12 mouse cellular contexts compared by ENCODE assay signal in genomic region chr7:110166233-110166632, GRCm38 (mm10). TPM values are rescaled to one million over a fixed set of nuclear protein-coding genes. Genes with fewer than 3 reads are reported as not detected.
DNase-seq lines count a peak whose midpoint lies in the region; ATAC-seq and TF ChIP-seq lines count a peak whose summit lies in the region.
"Had no signal": no experiment of that assay in that cellular context is flagged by ENCODE, and none has a peak within 500 bp of the region (broad histone marks: within the 10 kb centered on the region; RNA-seq: fewer than 3 reads in every experiment).

No protein-coding gene starts in this region.

- no peaks in the 10 kb centered on the region for H3K36me3 ChIP-seq in CH12.LX (replicated peaks in 1 of 2; ENCODE audit: control insufficient read depth in 1 of 2, insufficient read depth in 1 of 2, low read length in 1 of 2)
- H3K36me3 ChIP-seq in hindbrain, embryonic 16.5 days (ENCODE audit: control insufficient read depth, insufficient read depth, low read length), result no peaks in the 10 kb centered on the region
- H3K36me3 ChIP-seq in kidney, adult 2 months (ENCODE audit: control insufficient read depth, insufficient read depth, low read length), result no peaks in the 10 kb centered on the region
- H3K36me3 ChIP-seq: embryonic facial prominence, embryonic 15.5 days; hindbrain, embryonic 10.5 days had no signal

- dilution Hi-C loops in CH12.LX (cut with MboI; ENCODE audit: extremely low pct_ligation_motif_present, extremely low pct_unique_long_range_greater_than_20kb, low sequenced_read_pairs), result no loop called here

- peak; percentile 61 for TF ChIP-seq POLR2A in CH12.LX (IDR thresholded peaks at IDR 0.05; ENCODE audit: low read depth, low read length)
- TF ChIP-seq POLR2A in embryonic fibroblast, embryonic 13.5 days (IDR thresholded peaks at IDR 0.05; ENCODE audit: low read depth, low read length), result no peak
- TF ChIP-seq POLR2A in kidney, adult 2 months (IDR thresholded peaks at IDR 0.05; ENCODE audit: low read depth, low read length), result no peak

- H3K79me2 ChIP-seq in CH12.LX (replicated peaks; ENCODE audit: control insufficient read depth, extremely low read depth, insufficient read depth, poor library complexity, severe bottlenecking), result no peaks in the 10 kb centered on the region

- H3K27ac ChIP-seq in CH12.LX (ENCODE audit: insufficient read depth, low read depth), result peak overlapping the region; percentile 97; the same call in 1 of the 2 replicates
- 0 out of 2 replicates have a peak overlapping the region, but pooled peaks have one; percentile 4 for H3K27ac ChIP-seq in embryonic fibroblast, embryonic 13.5 days (ENCODE audit: insufficient read depth, low read length)
- H3K27ac ChIP-seq in hindbrain, embryonic 16.5 days (ENCODE audit: low read depth, low read length), result no peak overlapping the region
- no peak overlapping the region for H3K27ac ChIP-seq in kidney, adult 2 months (ENCODE audit: insufficient read depth, low read depth, low read length)
- H3K27ac ChIP-seq: embryonic facial prominence, embryonic 15.5 days; hindbrain, embryonic 10.5 days; kidney, postnatal 0 days had no signal

- H3K4me2 ChIP-seq in CH12.LX (ENCODE audit: insufficient read depth, low read depth, poor library complexity, severe bottlenecking), result no peak overlapping the region
- H3K4me2 ChIP-seq in hindbrain, embryonic 16.5 days (ENCODE audit: low read length), result no peak overlapping the region
- H3K4me2 ChIP-seq: embryonic facial prominence, embryonic 15.5 days had no signal

- peaks cover 3% of the 10 kb centered on the region for H3K9me3 ChIP-seq in CH12.LX (replicated peaks; ENCODE audit: low read length)
- H3K9me3 ChIP-seq in hindbrain, embryonic 16.5 days (ENCODE audit: control insufficient read depth, low read length), result no peaks in the 10 kb centered on the region
- H3K9me3 ChIP-seq: embryonic facial prominence, embryonic 15.5 days; hindbrain, embryonic 10.5 days had no signal

- intact Hi-C loops in heart, postnatal 25 days (cut with DNase I), result loop anchor here (5.0 kb wide), 1 partner anchor 51 kb away; no protein-coding TSS in a partner anchor

- 57% methylated on average over 8 of the region's 8 CpGs for WGBS in hindbrain, embryonic 16.5 days
- WGBS in kidney, adult 2 months, result 74% methylated on average over 8 of the region's 8 CpGs

- H3K9ac ChIP-seq in CH12.LX (ENCODE audit: insufficient read depth, low read depth), result no peak overlapping the region
- H3K9ac ChIP-seq in hindbrain, embryonic 16.5 days (ENCODE audit: low read depth, low read length), result no peak overlapping the region
- H3K9ac ChIP-seq: embryonic facial prominence, embryonic 15.5 days had no signal

- TF ChIP-seq CTCF in CH12.LX (conservative IDR thresholded peaks at IDR 0.05 in 1 of 2, IDR thresholded peaks at IDR 0.05 in 1 of 2; ENCODE audit: low read depth in 2 of 2, low read length in 2 of 2), result no peak
- TF ChIP-seq CTCF in embryonic fibroblast, embryonic 13.5 days (IDR thresholded peaks at IDR 0.05; ENCODE audit: borderline replicate concordance, insufficient read depth, low read length), result no peak
- no peak for TF ChIP-seq CTCF in kidney, adult 2 months (conservative IDR thresholded peaks at IDR 0.05; ENCODE audit: insufficient read depth, insufficient read length, low read depth, low read length)

- H3K4me3 ChIP-seq in CH12.LX (replicated peaks in 1 of 3; ENCODE audit: low read depth in 2 of 3, low read length in 2 of 3, poor library complexity in 1 of 3), result no peak overlapping the region
- H3K4me3 ChIP-seq in embryonic fibroblast, embryonic 13.5 days (ENCODE audit: insufficient read depth, low read length), result no peak overlapping the region
- H3K4me3 ChIP-seq in hindbrain, embryonic 16.5 days (ENCODE audit: low read length), result no peak overlapping the region
- no peak overlapping the region for H3K4me3 ChIP-seq in kidney, adult 2 months (ENCODE audit: insufficient read depth, low read depth, low read length)
- H3K4me3 ChIP-seq: embryonic facial prominence, embryonic 15.5 days; hindbrain, embryonic 10.5 days had no signal

- peak; percentile 98 for TF ChIP-seq EP300 in CH12.LX (IDR thresholded peaks at IDR 0.05; ENCODE audit: low read length)

- TF ChIP-seq RAD21 in CH12.LX (IDR thresholded peaks at IDR 0.05; ENCODE audit: low read depth, low read length), result no peak; the same call in none of the 2 replicates

- peak; percentile 90 for DNase-seq in heart, adult 11 months
- DNase-seq in heart, postnatal 25 days (ENCODE audit: low spot score), result no peak
- DNase-seq in CH12.LX (ENCODE audit: extremely low read depth), result peak; percentile 100
- peak; percentile 12 for DNase-seq in spleen, adult 12 weeks (ENCODE audit: low spot score)
- DNase-seq in kidney, adult 2 months, result no peak
- DNase-seq in adrenal gland, adult 8-10 months, result no peak
- DNase-seq: lung, postnatal 10 days had no signal

- no peaks in the 10 kb centered on the region for H3K27me3 ChIP-seq in CH12.LX (replicated peaks)
- H3K27me3 ChIP-seq in hindbrain, embryonic 16.5 days (replicated peaks; ENCODE audit: control insufficient read depth, insufficient read depth, low read length), result no peaks in the 10 kb centered on the region
- no peaks in the 10 kb centered on the region for H3K27me3 ChIP-seq in kidney, adult 2 months (replicated peaks; ENCODE audit: control insufficient read depth, insufficient read depth, low read length)
- H3K27me3 ChIP-seq: embryonic facial prominence, embryonic 15.5 days had no signal

- peaks cover 6 to 39% of the 10 kb centered on the region in 2 experiments for H3K4me1 ChIP-seq in CH12.LX (ENCODE audit: control insufficient read depth in 1 of 2, insufficient read depth in 2 of 2)
- 0 out of 2 replicates have a peak, but pooled peaks cover 2% of the 10 kb centered on the region for H3K4me1 ChIP-seq in embryonic fibroblast, embryonic 13.5 days (ENCODE audit: control insufficient read depth, insufficient read depth, low read length)
- H3K4me1 ChIP-seq in hindbrain, embryonic 16.5 days (ENCODE audit: control insufficient read depth, insufficient read depth, low read depth, low read length), result no peaks in the 10 kb centered on the region
- H3K4me1 ChIP-seq in kidney, adult 2 months (ENCODE audit: control insufficient read depth, insufficient read depth, low read length), result no peaks in the 10 kb centered on the region; the same call in 1 of the 2 replicates

- in situ Hi-C loops in CH12.LX (cut with MboI; ENCODE audit: low pct_ligation_motif_present, low pct_unique_long_range_greater_than_20kb, low sequenced_read_pairs), result loop anchor here (10.0 to 25.0 kb wide), 2 partner anchors 99 to 271 kb away; no protein-coding TSS in a partner anchor

- ATAC-seq in hindbrain, embryonic 16.5 days, result no peak

TF ChIP-seq in CH12.LX, 34 proteins besides CTCF, POLR2A, EP300 and RAD21 (continues in another document):
- TF ChIP-seq SMC3 (IDR thresholded peaks at IDR 0.05; ENCODE audit: low read depth, low read length) (peak; percentile 44), NRF1 (IDR thresholded peaks at IDR 0.05; ENCODE audit: low read depth, low read length) (no peak), CHD1 (IDR thresholded peaks at IDR 0.05; ENCODE audit: low read depth, low read length) (no peak), MAX (IDR thresholded peaks at IDR 0.05; ENCODE audit: low read length) (0 out of 2 replicates have a peak, but pooled peaks have one; percentile 58), SIN3A (IDR thresholded peaks at IDR 0.05; ENCODE audit: low read length) (peak; percentile 70), ZNF384 (IDR thresholded peaks at IDR 0.05; ENCODE audit: low read depth, low read length) (no peak), GABPA (IDR thresholded peaks at IDR 0.05; ENCODE audit: insufficient replicate concordance, low read depth, low read length) (no peak), MAFK (IDR thresholded peaks at IDR 0.05; ENCODE audit: insufficient replicate concordance, low read length) (peak; percentile 90), TCF12 (IDR thresholded peaks at IDR 0.05; ENCODE audit: low read depth, low read length) (peak; percentile 99), TBP (conservative IDR thresholded peaks at IDR 0.05; ENCODE audit: low read depth, low read length) (peak; percentile 90), POLR2AphosphoS2 (IDR thresholded peaks at IDR 0.05; ENCODE audit: low read depth, low read length) (0 out of 2 replicates have a peak, but pooled peaks have one; percentile 28), MXI1 (IDR thresholded peaks at IDR 0.05; ENCODE audit: low read depth, low read length) (peak; percentile 43; the same call in 1 of the 2 replicates), MEF2A (IDR thresholded peaks at IDR 0.05; ENCODE audit: borderline replicate concordance, low read depth, low read length) (peak; percentile 99), ZC3H11A (IDR thresholded peaks at IDR 0.05; ENCODE audit: low read depth, low read length) (no peak), E2F4 (IDR thresholded peaks at IDR 0.05; ENCODE audit: insufficient replicate concordance, low read depth, low read length) (no peak; the same call in 1 of the 2 replicates), ELF1 (IDR thresholded peaks at IDR 0.05; ENCODE audit: low read depth, low read length) (peak; percentile 36; the same call in 1 of the 2 replicates), HCFC1 (IDR thresholded peaks at IDR 0.05; ENCODE audit: low read depth, low read length) (peak; percentile 42; the same call in 1 of the 2 replicates), ETS1 (conservative IDR thresholded peaks at IDR 0.05; ENCODE audit: low read depth, low read length) (peak; percentile 96), USF1 (IDR thresholded peaks at IDR 0.05; ENCODE audit: low read depth, low read length) (no peak)

RNA-seq across cellular contexts. Expression of gene Wee1, which starts 44.4 kb away (rescaled TPM):
- total RNA-seq in heart, postnatal 25 days (2021), result 10 to 100 TPM in 1 of 2 experiments, 1 to 10 TPM in 1; 6.4 to 11.0 TPM
- total RNA-seq in CH12.LX (2012; rRNA removed) (10.1 and 12.3 TPM in 2 replicates), CH12.LX (2014; rRNA removed) (12.2 and 14.2 TPM in 2 replicates)
- polyA plus RNA-seq in CH12.LX (2012; ENCODE audit: insufficient read length, low read depth), result 26.9 and 30.3 TPM in 2 replicates
- polyA plus RNA-seq in embryonic fibroblast, embryonic 13.5 days (2011; ENCODE audit: insufficient read length, low read depth, missing spikeins), result 18.5 and 21.6 TPM in 2 replicates
- 5.1 and 6.5 TPM in 2 replicates for polyA plus RNA-seq in hindbrain, embryonic 16.5 days (2015; fragmentation: Nextera tagmentation; extraction: Ambion mirVana)
- polyA plus RNA-seq in kidney, adult 2 months (2012; rRNA removed), result 4.0 and 4.4 TPM in 2 replicates
- 10 to 100 TPM in 3 of 4 experiments, 1 to 10 TPM in 1; 9.8 to 16.5 (median 13.3) TPM for total RNA-seq in adrenal gland, adult 8-10 months (2022)

RNA-seq across cellular contexts. Expression of gene Swap70, which starts 55.3 kb away (rescaled TPM):
- total RNA-seq in heart, postnatal 25 days (2021), result 10 to 100 TPM; 12.7 to 14.3 TPM
- total RNA-seq in CH12.LX (2012; rRNA removed) (296 and 297 TPM in 2 replicates), CH12.LX (2014; rRNA removed) (398 and 409 TPM in 2 replicates)
- 370 and 388 TPM in 2 replicates for polyA plus RNA-seq in CH12.LX (2012; ENCODE audit: insufficient read length, low read depth)
- polyA plus RNA-seq in embryonic fibroblast, embryonic 13.5 days (2011; ENCODE audit: insufficient read length, low read depth, missing spikeins), result 47.3 and 50.1 TPM in 2 replicates
- polyA plus RNA-seq in hindbrain, embryonic 16.5 days (2015; fragmentation: Nextera tagmentation; extraction: Ambion mirVana), result 10.6 and 11.2 TPM in 2 replicates
- 10.0 and 12.5 TPM in 2 replicates for polyA plus RNA-seq in kidney, adult 2 months (2012; rRNA removed)
- total RNA-seq in adrenal gland, adult 8-10 months (2022), result 10 to 100 TPM; 16.0 to 28.7 (median 21.2) TPM

Comparison
In these comparisons a context has a peak if more than half of its experiments do, and no peak if none do; other contexts are left out.
1. DNase-seq: peak in heart, adult 11 months (single experiment), CH12.LX (single experiment) and spleen, adult 12 weeks (single experiment); none in heart, postnatal 25 days (single experiment), kidney, adult 2 months (single experiment) and adrenal gland, adult 8-10 months (single experiment).
2. H3K27ac ChIP-seq: peak in CH12.LX (single experiment) and embryonic fibroblast, embryonic 13.5 days (single experiment); none in hindbrain, embryonic 16.5 days (single experiment) and kidney, adult 2 months (single experiment).